Mouse (Mus musculus) olfactory bulb, adult 2 months (tissue): ENCODE measurements around the gene Znrf1.

ENCODE experiments used
- CTCF ChIP-seq: fragments of 200-500 bp; IDR thresholded peaks from 2 replicates; pipeline ENCODE4 v1.5.1; 2012; ENCODE audit warnings: low read depth, mild to moderate bottlenecking, low read length, moderate library complexity; ENCODE audit not compliant: insufficient read depth
- POLR2A ChIP-seq: fragments of 200-500 bp; IDR thresholded peaks from 2 replicates; pipeline ENCODE4 v1.6.1; 2012; ENCODE audit warnings: mild to moderate bottlenecking, low read depth, low read length, moderate library complexity; ENCODE audit not compliant: insufficient read depth

GRCm38 (mm10) chr8:111550002-111550870, 14.3 kb downstream of the Znrf1 start:
- TF ChIP-seq CTCF (no peak), POLR2A (no peak)
